Mouse (Mus musculus): ENCODE measurements around the gene Sppl2b.

Sppl2b gene

GRCm38 (mm10) chr10:80845732-80846131, 9.3 kb upstream of the Sppl2b start:
- DNase-seq: no peak

GRCm38 (mm10) chr10:80848571-80848970, 6.5 kb upstream of the Sppl2b start:
- peak; percentile 77 to 78 for DNase-seq

GRCm38 (mm10) chr10:80855749-80856073, 636 bp downstream of the Sppl2b start:
- peak in 1 of 2 experiments; percentile 16 for DNase-seq

- no peak for DNase-seq
Observed at GRCm38 (mm10) chr10:80856267-80856666, 1.2 kb downstream of the Sppl2b start.

GRCm38 (mm10) chr10:80856908-80857307, 1.8 kb downstream of the Sppl2b start:
- DNase-seq: no peak

GRCm38 (mm10) chr10:80857386-80857785, 2.3 kb downstream of the Sppl2b start:
- no peak for DNase-seq

- DNase-seq: no peak
Observed at GRCm38 (mm10) chr10:80857848-80858247, 2.8 kb downstream of the Sppl2b start.

GRCm38 (mm10) chr10:80858350-80858935, 3.4 kb downstream of the Sppl2b start:
- no peak for DNase-seq

- DNase-seq: no peak
Observed at GRCm38 (mm10) chr10:80862305-80862704, 7.2 kb downstream of the Sppl2b start.

- no peak for DNase-seq
Observed at GRCm38 (mm10) chr10:80864446-80864845, 9.4 kb downstream of the Sppl2b start.

GRCm38 (mm10) chr10:80870993-80871392, 15.9 kb downstream of the Sppl2b start:
- no peak for DNase-seq

- no peak for DNase-seq
Observed at GRCm38 (mm10) chr10:80871581-80871980, 16.5 kb downstream of the Sppl2b start, which contains the start of gene Tmprss9. Gene Tmprss9 (plus strand): TSS chr10:80871848.

- no peak for DNase-seq
Observed at GRCm38 (mm10) chr10:80874035-80874434, 19.0 kb downstream of the Sppl2b start.

- DNase-seq: peak in 1 of 2 experiments; percentile 68
Observed at GRCm38 (mm10) chr10:80876028-80876427, 21.0 kb downstream of the Sppl2b start.

GRCm38 (mm10) chr10:80876594-80876993, 21.5 kb downstream of the Sppl2b start:
- no peak for DNase-seq

- DNase-seq: peak in 1 of 2 experiments; percentile 77
Observed at GRCm38 (mm10) chr10:80880131-80880641, 25.1 kb downstream of the Sppl2b start.

- DNase-seq: no peak
Observed at GRCm38 (mm10) chr10:80880901-80881300, 25.8 kb downstream of the Sppl2b start.

- peak; percentile 72 to 84 for DNase-seq
Observed at GRCm38 (mm10) chr10:80881301-80881700, 26.2 kb downstream of the Sppl2b start.

GRCm38 (mm10) chr10:80887181-80887580, 32.1 kb downstream of the Sppl2b start:
- peak; percentile 41 to 71 for DNase-seq

GRCm38 (mm10) chr10:80895100-80895499, 40.0 kb downstream of the Sppl2b start:
- DNase-seq: no peak

GRCm38 (mm10) chr10:80895697-80896096, 40.6 kb downstream of the Sppl2b start:
- no peak for DNase-seq

GRCm38 (mm10) chr10:80896581-80897485, 41.8 kb downstream of the Sppl2b start:
- DNase-seq: no peak

GRCm38 (mm10) chr10:80897861-80898510, 42.9 kb downstream of the Sppl2b start:
- DNase-seq: no peak
